Mouse (Mus musculus) activated CD4-positive, CD25-positive, alpha-beta regulatory T cell, adult 4 months (primary cell): Measurements from ENCODE around the gene Vps13a. TPM values are rescaled to one million over a fixed set of nuclear protein-coding genes. Genes with fewer than 3 reads are reported as not detected.
"Not testable (repeated sequence)": the region's sequence is repeated elsewhere in the genome, so short reads cannot be mapped to it uniquely, and the experiment has no call there.

Experiments used
- ATAC-seq: one replicate; pipeline ENCODE4 v1.8.0; 2017
- polyA plus RNA-seq, 2 experiments: library from polyadenylated mRNA; unstranded; fragments of 100-300 nt; shearing (Covaris generic); gene quantifications; one replicate each; pipeline ENCODE4 v1.2.1; 2017

Gene Vps13a
- polyA plus RNA-seq = 10 to 100 TPM; 33.4 to 43.5 TPM

- ATAC-seq = peak; percentile 89
Observed at GRCm38 (mm10) chr19:16780790-16781384, at the start of gene Vps13a. Vps13a (minus strand) TSS chr19:16780933.

DNA sequence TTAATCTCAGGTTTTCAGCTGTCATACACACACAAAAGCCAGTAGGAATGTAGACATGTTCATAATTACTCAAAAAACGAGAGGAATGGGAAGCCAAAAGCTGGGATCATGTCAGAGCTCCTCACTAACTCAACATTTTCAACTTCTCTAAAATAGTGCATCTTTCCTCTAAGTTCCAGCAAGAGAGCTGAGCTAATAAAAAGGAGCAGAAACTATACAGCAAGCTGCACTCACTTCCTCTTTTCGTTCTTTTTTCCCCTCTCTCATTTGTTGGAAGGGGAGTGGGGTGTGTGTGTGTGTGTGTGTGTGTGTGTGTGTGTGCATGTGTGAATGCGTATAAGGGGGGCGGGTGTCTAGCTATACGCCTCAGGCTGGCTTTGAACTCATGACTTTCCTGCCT lies 46.9 kb upstream of the Vps13a start:
- ATAC-seq = no peak

- no peak for ATAC-seq
Observed at GRCm38 (mm10) chr19:16825228-16825627, 44.5 kb upstream of the Vps13a start.

- no peak for ATAC-seq
Observed at GRCm38 (mm10) chr19:16814848-16815247, 34.1 kb upstream of the Vps13a start.

- no peak for ATAC-seq
Observed at GRCm38 (mm10) chr19:16813306-16813705, 32.6 kb upstream of the Vps13a start.

DNA sequence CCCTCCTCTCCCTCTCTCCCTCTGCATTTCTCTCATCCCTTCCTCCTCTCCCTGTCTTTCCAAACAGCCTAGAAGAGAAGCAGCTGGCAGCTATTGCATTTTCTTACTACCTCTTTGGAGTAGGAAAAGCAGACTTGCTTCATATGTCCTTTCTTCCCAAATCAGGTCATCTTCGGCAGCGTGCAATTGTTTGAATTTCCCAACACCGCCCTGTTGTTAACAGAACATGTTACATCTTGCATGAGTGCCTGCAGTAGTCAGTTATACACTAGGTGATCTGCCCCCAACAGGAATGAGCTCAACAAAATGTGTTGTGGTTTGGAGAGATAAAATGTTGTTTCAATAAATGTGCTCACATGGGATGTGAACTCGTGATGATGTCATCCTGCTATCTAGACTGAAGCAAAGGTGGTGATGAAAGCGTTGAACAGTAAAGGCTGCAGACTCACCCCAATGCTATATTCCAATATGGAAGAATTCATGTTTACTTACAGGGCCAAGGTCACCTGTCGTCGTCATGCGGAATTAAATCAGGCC lies 31.4 kb upstream of the Vps13a start:
- no peak for ATAC-seq

GRCm38 (mm10) chr19:16805102-16805501 lies 24.4 kb upstream of the Vps13a start:
- ATAC-seq = no peak

DNA sequence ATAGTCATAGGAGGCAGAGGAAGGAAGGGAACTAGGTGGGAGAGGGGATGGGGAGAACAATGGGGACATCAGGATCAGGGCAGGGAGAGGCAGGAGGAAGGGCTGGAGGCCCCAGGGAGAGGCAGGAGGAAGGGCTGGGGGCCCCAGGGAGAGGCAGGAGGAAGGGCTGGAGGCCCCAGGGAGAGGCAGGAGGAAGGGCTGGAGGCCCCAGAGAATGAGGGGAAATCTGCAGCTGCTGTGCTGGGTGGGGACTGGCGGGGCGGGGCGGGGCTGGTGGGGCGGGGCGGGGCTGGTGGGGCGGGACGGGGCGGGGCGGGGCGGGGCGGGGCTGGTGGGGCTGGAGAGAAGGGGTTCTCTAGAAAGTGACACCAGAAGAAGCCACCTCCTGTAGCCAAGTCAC lies 23.8 kb upstream of the Vps13a start:
- ATAC-seq = no peak

DNA sequence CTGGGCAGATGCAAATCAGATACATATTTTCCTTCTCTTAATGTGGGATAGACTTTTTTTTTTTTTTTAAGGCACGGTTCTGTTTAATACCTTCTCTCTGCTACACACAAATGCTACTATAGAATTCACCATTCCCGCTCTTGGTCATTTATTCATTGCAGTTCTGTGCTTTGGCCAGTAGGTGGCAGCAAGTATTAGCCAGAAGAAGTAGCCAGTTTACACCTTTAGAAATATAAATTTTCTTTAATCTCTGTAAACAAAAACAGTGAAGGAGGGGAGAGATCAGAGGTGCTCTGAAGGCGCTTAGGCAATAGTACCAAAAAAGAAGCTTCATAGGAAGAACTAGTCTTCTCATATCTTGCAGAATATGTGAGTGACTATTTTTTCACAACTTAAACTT lies 22.0 kb upstream of the Vps13a start:
- peak; percentile 46 for ATAC-seq

DNA sequence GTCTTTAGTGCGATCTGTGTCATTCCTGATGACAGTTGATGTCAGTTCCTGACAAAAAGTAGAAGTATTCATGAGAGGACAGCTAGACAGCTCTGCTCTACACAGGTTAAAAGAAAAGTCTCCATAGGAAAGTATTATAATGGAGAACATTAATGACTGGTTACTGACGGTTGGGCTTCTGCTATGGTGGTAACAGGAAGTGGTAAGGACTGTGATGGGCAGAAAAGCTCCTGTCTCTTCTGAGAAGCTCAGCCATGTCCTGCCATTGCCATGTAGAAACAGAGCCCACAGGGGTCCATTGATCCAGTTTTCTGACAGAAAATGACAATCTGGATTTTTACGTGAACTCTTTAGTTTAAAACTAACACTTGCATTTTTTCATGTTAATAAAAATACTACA lies 21.4 kb upstream of the Vps13a start:
- peak; percentile 36 for ATAC-seq

- ATAC-seq = no peak
Observed at GRCm38 (mm10) chr19:16797923-16798322, 17.2 kb upstream of the Vps13a start.

GRCm38 (mm10) chr19:16794486-16794885 lies 13.8 kb upstream of the Vps13a start:
- not testable (repeated sequence) for ATAC-seq

DNA sequence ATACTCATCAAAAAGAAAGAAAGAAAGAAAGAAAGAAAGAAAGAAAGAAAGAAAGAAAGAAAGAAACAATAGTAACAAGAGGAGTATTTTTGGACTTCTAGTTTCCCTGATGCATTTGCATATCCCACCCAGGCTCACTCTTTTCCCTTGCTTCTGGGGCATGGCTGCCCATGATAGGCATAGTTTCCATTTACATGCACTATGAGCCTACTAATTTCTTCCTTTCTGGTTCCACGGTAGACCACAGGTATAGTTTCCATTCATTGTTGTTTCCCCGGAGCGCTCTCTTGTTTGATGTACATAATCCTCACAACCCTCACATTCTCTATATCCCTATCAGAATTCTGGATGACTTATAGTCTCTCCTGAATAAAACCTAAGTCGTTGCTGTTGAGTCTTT lies 9.2 kb upstream of the Vps13a start:
- peak; percentile 36 for ATAC-seq

- no peak for ATAC-seq
Observed at GRCm38 (mm10) chr19:16784879-16785278, 4.1 kb upstream of the Vps13a start.

DNA sequence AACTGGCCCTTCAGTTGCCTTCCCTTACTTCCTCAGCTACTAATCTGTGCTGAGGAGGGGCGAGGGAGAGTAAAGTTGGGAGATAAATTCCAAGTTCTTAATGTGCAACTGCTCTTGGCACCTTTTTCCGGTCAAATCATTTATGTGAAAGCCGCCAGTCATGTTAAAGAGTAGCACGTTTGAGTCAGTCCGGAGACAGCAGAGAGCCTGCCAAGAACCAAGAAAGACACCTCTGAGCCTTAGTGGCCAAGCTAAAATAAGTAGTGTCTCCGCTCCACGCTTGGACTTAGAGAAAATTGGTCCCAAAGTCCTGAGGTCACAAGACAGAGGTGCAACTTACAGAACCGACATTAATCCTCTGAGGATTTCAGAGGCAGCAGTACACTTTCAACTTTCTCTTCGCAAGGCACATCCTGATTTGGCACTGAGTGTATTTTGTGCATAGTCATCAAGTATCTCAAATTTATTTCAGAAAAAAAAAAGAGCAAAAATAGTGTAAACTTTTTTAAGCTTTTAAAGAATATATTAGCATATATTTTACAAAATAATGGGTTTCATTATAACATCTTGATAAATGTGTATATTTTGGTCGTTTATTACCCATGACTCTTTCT lies 780 bp upstream of the Vps13a start:
- ATAC-seq = no peak

DNA sequence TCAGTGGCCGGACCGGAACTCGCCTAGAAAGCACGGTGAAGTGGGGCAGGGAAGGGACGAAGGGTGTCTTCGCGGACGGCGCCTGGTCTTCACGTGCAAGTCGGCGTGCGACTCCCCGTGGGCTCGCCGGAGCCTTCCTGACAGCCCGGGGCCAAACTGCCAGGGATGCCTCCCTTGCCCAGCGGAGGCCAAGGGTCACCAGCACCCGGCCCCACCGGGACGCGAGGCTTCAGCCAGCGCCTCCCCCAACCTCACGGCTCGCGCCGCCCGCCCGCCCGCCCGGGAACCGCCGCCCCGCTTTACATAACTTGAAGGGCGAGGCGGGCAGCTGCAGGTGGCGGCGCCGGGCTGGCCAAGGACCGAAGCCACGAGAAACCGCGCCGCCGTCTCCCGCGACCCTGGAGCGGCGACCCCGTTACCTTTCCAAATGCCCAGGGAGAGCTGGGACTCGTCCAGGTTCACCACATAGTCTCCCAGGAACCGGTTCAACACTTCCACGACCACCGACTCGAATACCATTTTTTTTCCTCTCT lies 416 bp downstream of the Vps13a start:
- no peak for ATAC-seq

- ATAC-seq = no peak
Observed at GRCm38 (mm10) chr19:16779786-16780185, 947 bp downstream of the Vps13a start.

DNA sequence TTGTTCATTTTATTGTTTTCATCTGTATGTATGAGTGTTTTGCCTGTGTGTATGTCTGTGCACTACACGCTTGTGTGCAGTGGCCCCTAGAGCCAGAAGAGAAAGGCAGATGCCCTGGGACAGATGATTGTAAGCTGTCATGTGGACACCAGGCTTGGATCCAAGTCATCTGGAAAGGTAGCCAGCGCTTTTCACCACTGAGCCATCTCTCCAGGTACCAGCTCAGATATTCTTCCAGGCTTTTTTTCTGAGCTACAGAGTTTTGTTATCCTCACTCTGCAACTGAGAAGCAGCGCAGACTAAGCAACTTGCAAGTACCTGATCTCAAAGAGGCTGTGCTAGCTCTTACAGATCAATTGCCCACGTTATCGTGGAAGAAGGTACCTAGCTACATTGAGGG lies 1.5 kb downstream of the Vps13a start:
- no peak for ATAC-seq

DNA sequence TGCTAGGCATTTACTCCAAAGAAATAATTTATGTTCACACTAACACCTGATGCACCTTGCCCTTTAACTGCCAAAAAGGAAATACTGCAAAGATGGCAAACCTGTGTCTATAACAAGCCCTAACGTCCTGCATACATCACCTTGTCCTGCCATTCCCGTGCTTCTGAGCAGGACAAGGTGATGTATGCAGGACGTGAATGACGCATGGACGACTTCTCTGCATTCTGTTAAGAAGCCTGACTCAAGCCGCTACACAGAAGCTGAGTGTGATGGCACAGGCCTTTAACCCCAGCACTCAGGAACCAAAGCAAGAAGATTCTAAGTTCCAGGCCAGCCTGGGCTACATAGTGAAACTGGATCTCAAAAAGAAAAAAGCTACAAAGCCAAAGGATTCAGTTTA lies 2.2 kb downstream of the Vps13a start:
- ATAC-seq = peak; percentile 7

DNA sequence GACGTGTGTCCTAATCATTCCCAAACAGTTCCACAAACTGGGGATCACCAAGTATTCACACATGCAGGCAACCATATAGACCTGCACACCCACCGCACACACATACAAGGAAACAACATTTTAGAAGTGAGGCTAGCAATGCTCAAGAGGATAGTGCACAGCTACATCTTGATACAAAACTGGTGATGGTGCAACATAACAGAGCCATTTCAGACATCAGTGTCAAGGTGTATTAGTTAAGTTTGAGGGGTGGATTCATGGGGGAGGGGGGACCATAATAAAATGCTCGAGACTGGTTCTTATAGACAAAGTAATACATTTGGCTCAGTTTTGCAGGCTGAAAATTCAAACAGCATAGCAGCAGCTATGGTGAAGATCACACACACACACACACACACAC lies 2.8 kb downstream of the Vps13a start:
- no peak for ATAC-seq

DNA sequence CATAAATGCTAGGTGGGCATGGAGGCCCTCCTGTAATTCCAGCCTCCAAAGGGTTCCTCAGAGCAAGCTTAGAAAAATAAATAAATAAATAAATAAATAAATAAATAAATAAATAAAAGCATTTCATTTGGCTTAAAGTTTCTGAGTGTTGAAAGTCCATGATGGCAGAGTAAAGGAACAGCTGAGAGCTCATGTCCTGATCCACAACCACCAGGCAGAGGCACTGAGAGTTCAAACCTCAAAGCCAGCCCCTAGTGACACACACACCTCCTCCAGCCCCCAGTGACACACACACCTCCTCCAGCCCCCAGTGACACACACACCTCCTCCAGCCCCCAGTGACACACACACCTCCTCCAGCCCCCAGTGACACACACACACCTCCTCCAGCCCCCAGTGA lies 3.3 kb downstream of the Vps13a start:
- not testable (repeated sequence) for ATAC-seq

GRCm38 (mm10) chr19:16773237-16774016 lies 7.3 kb downstream of the Vps13a start:
- peak; percentile 67 for ATAC-seq

- ATAC-seq = no peak
Observed at GRCm38 (mm10) chr19:16767407-16767806, 13.3 kb downstream of the Vps13a start.
